Mouse (Mus musculus): ENCODE measurements at regions not wholly inside any gene's neighbourhood (a gene's known extent, or its start where the extent isn't known, plus 50 kb on each side); places are given as distances from the start of the nearest gene placed in this dataset.

DNA sequence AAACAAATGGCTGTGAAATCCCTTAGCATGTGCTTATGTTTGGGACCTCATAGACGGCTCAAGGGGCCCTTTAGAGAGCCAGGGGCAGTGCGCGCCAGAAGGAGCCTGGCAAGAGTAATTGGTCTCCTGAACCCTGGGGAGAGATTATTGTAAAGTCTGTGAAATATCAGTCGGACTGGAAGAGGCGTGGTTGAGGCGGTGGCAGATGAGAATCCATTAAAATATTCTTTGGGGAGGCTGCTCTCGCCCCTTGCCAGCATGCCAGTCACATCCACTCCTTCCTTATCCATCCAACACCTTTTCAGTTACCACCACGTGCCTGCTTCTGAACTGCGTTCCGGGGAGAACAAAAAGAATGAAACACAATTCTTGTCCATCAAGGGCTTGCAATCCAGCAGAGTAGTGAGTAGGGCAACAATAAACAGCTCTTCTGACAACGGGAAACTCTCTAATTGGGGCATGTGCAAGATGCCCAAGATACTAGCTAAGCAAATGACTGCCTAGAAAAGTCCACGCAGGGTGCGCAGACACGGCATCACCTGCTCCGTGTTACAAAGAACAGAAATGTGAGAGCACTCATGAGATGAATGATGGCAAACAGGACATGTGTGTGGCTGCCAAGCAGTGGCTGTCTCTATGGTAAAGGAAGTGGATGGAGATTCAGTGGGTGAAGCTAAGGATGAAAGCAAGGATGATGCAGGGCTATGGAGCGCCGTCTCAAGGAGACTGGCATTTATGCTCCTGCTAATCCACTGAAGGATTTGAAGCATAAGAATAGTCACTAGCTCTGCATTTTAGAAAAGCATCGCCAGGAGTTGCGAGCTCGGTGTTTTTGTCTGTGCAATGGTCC lies 320.6 kb upstream of the Zfp462 start:
- no peak for DNase-seq (ENCODE audit: low spot score)
- Histone ChIP-seq H3K4me3 (ENCODE audit: low read depth, low read length) (no peak overlapping the region), H3K27me3 (ENCODE audit: control insufficient read depth, insufficient read depth, low read length) (no peaks in the 10 kb centered on the region), H3K27ac (ENCODE audit: low read depth, low read length) (no peak overlapping the region), H3K4me2 (ENCODE audit: low read depth, low read length, severe bottlenecking) (no peak overlapping the region), H3K36me3 (ENCODE audit: control insufficient read depth, insufficient read depth, low read length) (no peaks in the 10 kb centered on the region), H3K9ac (ENCODE audit: low read length) (no peak overlapping the region), H3K9me3 (ENCODE audit: control insufficient read depth, low read length) (no peaks in the 10 kb centered on the region; the same call in 1 of the 2 replicates), H3K4me1 (replicated peaks; ENCODE audit: control insufficient read depth, insufficient read depth, low read length) (no peaks in the 10 kb centered on the region)
- ATAC-seq (replicated peaks; ENCODE audit: low FRiP score) = peak; percentile 60
- 64% methylated on average over 20 of the region's 20 CpGs for WGBS

DNA sequence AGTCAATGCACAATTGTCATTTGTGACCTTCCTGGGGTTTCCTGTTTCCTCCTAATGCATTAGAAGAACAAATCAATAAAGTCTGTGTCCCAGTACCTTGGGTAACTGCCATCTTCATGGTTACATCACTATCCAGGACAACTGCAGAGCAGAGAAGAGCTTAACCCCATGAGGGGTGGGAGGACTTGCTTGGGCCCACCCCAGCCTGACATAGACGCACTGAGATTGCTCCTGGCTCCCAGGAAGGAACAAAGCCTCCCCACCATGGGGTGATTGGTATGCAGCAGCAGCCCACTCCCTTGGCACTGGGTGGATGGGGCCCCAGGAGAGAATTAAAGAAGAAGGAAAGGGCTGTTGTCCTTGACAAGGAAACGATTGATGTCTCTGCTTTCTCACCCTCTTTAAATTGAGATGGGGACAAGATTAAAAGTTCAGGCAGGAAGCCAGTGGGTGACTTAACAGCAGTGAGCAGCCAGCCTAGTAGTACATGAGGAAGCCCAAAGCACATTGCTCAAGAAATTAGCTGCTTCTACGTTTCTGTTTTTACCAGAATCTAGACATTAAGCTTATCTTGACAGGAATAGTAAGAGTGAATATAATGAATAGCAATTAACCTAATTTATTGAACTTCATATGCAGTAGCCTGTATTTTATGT lies 307.7 kb upstream of the Zfp462 start:
- no peak for DNase-seq (ENCODE audit: low spot score)
- ATAC-seq (replicated peaks; ENCODE audit: low FRiP score) = no peak

DNA sequence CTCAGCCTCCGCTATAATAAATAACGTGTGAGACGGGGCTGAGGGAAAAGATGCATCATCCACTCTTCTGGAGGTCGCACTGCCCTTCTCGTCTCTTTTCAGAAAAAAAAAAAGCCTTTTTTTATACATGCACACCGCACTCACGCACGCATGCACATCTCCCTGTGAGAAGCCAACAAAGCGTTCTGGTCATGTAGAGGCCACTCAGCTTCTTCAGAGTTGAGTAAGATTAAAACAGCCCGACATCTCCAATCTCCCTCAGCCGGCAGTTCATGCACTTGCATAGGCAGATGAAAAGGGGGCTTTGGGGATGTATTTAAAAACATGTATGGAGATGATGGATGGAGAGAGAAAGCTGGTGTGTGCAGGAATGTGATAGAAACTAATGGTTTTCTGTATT lies 298.8 kb upstream of the Zfp462 start:
- no peak overlapping the region for H3K4me2 ChIP-seq (ENCODE audit: low read depth, low read length, severe bottlenecking)
- H3K27me3 ChIP-seq (ENCODE audit: control insufficient read depth, insufficient read depth, low read length) = no peaks in the 10 kb centered on the region
- H3K9me3 ChIP-seq (ENCODE audit: control insufficient read depth, low read length) = no peaks in the 10 kb centered on the region
- no peak for ATAC-seq (replicated peaks; ENCODE audit: low FRiP score)
- H3K4me1 ChIP-seq (replicated peaks; ENCODE audit: control insufficient read depth, insufficient read depth, low read length) = no peaks in the 10 kb centered on the region
- H3K27ac ChIP-seq (ENCODE audit: low read depth, low read length) = no peak overlapping the region
- no peak overlapping the region for H3K9ac ChIP-seq (ENCODE audit: low read length)
- DNase-seq (ENCODE audit: low spot score) = no peak
- no peaks in the 10 kb centered on the region for H3K36me3 ChIP-seq (ENCODE audit: control insufficient read depth, insufficient read depth, low read length)
- H3K4me3 ChIP-seq (ENCODE audit: low read depth, low read length) = no peak overlapping the region
- 88% methylated on average over 11 of the region's 11 CpGs for WGBS

More for the DNA sequence above, 307.7 kb upstream of the Zfp462 start:
- Histone ChIP-seq H3K4me2 (ENCODE audit: low read depth, low read length, severe bottlenecking) (no peak overlapping the region), H3K9me3 (ENCODE audit: control insufficient read depth, low read length) (no peaks in the 10 kb centered on the region), H3K4me1 (replicated peaks; ENCODE audit: control insufficient read depth, insufficient read depth, low read length) (no peaks in the 10 kb centered on the region), H3K27me3 (ENCODE audit: control insufficient read depth, insufficient read depth, low read length) (no peaks in the 10 kb centered on the region), H3K36me3 (ENCODE audit: control insufficient read depth, insufficient read depth, low read length) (no peaks in the 10 kb centered on the region), H3K4me3 (ENCODE audit: low read depth, low read length) (no peak overlapping the region), H3K27ac (ENCODE audit: low read depth, low read length) (no peak overlapping the region), H3K9ac (ENCODE audit: low read length) (no peak overlapping the region)
- WGBS = 44% methylated on average over 3 of the region's 3 CpGs

- H3K36me3 ChIP-seq (ENCODE audit: control insufficient read depth, insufficient read depth, low read length) = no peaks in the 10 kb centered on the region
- WGBS = 55% methylated on average over 8 of the region's 8 CpGs
- no peak overlapping the region for H3K4me3 ChIP-seq (ENCODE audit: low read depth, low read length)
- no peak overlapping the region for H3K27ac ChIP-seq (ENCODE audit: low read depth, low read length)
- ATAC-seq (replicated peaks; ENCODE audit: low FRiP score) (no peak), DNase-seq (ENCODE audit: low spot score) (no peak)
- H3K4me1 ChIP-seq (replicated peaks; ENCODE audit: control insufficient read depth, insufficient read depth, low read length) = no peaks in the 10 kb centered on the region
- H3K4me2 ChIP-seq (ENCODE audit: low read depth, low read length, severe bottlenecking) = no peak overlapping the region
- no peaks in the 10 kb centered on the region for H3K27me3 ChIP-seq (ENCODE audit: control insufficient read depth, insufficient read depth, low read length)
- no peaks in the 10 kb centered on the region for H3K9me3 ChIP-seq (ENCODE audit: control insufficient read depth, low read length)
- no peak overlapping the region for H3K9ac ChIP-seq (ENCODE audit: low read length)
These were observed 298.4 kb upstream of the Zfp462 start for GRCm38 (mm10) chr4:54646459-54646858.

GRCm38 (mm10) chr4:54648254-54648653 lies 296.6 kb upstream of the Zfp462 start:
- no peak overlapping the region for H3K4me2 ChIP-seq (ENCODE audit: low read depth, low read length, severe bottlenecking)
- H3K27me3 ChIP-seq (ENCODE audit: control insufficient read depth, insufficient read depth, low read length) = no peaks in the 10 kb centered on the region
- ATAC-seq (replicated peaks; ENCODE audit: low FRiP score) (no peak), DNase-seq (ENCODE audit: low spot score) (no peak)
- H3K9me3 ChIP-seq (ENCODE audit: control insufficient read depth, low read length) = no peaks in the 10 kb centered on the region
- 93% methylated on average over 4 of the region's 4 CpGs for WGBS
- no peaks in the 10 kb centered on the region for H3K36me3 ChIP-seq (ENCODE audit: control insufficient read depth, insufficient read depth, low read length)
- H3K4me3 ChIP-seq (ENCODE audit: low read depth, low read length) = no peak overlapping the region
- peaks cover 11% of the 10 kb centered on the region for H3K4me1 ChIP-seq (replicated peaks; ENCODE audit: control insufficient read depth, insufficient read depth, low read length)
- no peak overlapping the region for H3K9ac ChIP-seq (ENCODE audit: low read length)
- no peak overlapping the region for H3K27ac ChIP-seq (ENCODE audit: low read depth, low read length)

- H3K4me2 ChIP-seq (ENCODE audit: low read depth, low read length, severe bottlenecking) = peak overlapping the region; percentile 31; the same call in 1 of the 2 replicates
These were observed 293.2 kb upstream of the Zfp462 start for GRCm38 (mm10) chr4:54651646-54652110.

DNA sequence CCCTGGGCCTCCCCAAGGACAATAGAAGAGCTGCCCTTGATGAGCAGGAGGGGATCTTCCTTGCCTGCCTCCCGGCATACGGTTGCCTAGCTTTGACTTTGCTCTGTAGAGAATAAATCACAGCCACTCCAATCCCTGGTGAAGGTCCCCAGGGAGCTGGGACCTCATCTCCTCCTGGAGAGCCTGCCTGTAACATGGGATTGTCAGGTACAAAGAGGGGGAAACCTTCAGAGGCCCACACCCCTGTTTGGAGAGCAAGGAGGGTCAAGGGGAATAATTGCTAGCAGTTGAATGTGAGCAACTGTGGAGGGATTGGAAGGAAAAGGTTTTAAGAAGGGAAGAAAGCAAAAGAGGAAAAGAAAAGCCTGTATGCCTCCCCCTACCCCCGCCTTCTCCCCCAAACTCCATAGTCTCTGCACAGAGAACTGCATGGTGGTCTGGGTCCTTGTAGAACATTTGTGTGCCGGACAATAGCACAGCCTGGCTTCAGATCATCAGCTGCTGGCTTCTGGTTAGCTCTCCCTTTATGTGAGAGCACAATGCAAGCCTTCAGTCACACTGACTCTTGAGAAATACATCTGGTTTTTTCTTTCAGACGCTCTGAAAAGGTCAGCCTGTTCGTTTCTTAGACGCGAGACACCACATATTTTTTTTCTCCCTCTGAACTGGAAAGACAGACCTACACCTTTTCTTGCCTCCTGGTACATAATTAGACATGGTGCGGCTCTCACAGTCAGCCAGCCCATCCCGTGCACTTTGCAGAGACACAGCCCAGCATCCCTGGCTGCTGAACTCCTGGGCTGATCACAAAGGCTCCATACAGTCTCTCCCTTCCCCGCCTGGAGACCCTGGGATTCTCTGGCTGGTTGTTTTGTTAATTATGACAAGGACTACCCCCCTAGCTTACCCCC lies 292.5 kb upstream of the Zfp462 start:
- peak overlapping the region; percentile 31 for H3K4me2 ChIP-seq (ENCODE audit: low read depth, low read length, severe bottlenecking)
- no peaks in the 10 kb centered on the region for H3K36me3 ChIP-seq (ENCODE audit: control insufficient read depth, insufficient read depth, low read length)
- H3K9me3 ChIP-seq (ENCODE audit: control insufficient read depth, low read length) = no peaks in the 10 kb centered on the region
- DNase-seq (ENCODE audit: low spot score) = peak; percentile 59
- H3K4me3 ChIP-seq (ENCODE audit: low read depth, low read length) = no peak overlapping the region
- H3K4me1 ChIP-seq (replicated peaks; ENCODE audit: control insufficient read depth, insufficient read depth, low read length) = peaks cover 11% of the 10 kb centered on the region
- no peaks in the 10 kb centered on the region for H3K27me3 ChIP-seq (ENCODE audit: control insufficient read depth, insufficient read depth, low read length)
- H3K27ac ChIP-seq (ENCODE audit: low read depth, low read length) = peak overlapping the region; percentile 87
- H3K9ac ChIP-seq (ENCODE audit: low read length) = peak overlapping the region; percentile 28; the same call in 1 of the 2 replicates
- peak; percentile 93 for ATAC-seq (replicated peaks; ENCODE audit: low FRiP score)
- WGBS = 8% methylated on average over 11 of the region's 11 CpGs

More at GRCm38 (mm10) chr4:54651646-54652110, 293.2 kb upstream of the Zfp462 start:
- Histone ChIP-seq H3K9ac (ENCODE audit: low read length) (no peak overlapping the region; the same call in 1 of the 2 replicates), H3K27ac (ENCODE audit: low read depth, low read length) (peak overlapping the region; percentile 87), H3K4me1 (replicated peaks; ENCODE audit: control insufficient read depth, insufficient read depth, low read length) (peaks cover 11% of the 10 kb centered on the region), H3K36me3 (ENCODE audit: control insufficient read depth, insufficient read depth, low read length) (no peaks in the 10 kb centered on the region), H3K9me3 (ENCODE audit: control insufficient read depth, low read length) (no peaks in the 10 kb centered on the region), H3K4me3 (ENCODE audit: low read depth, low read length) (no peak overlapping the region), H3K27me3 (ENCODE audit: control insufficient read depth, insufficient read depth, low read length) (no peaks in the 10 kb centered on the region)
- DNase-seq (ENCODE audit: low spot score) = no peak
- ATAC-seq (replicated peaks; ENCODE audit: low FRiP score) = no peak

- Histone ChIP-seq H3K4me1 (replicated peaks; ENCODE audit: control insufficient read depth, insufficient read depth, low read length) (peaks cover 11% of the 10 kb centered on the region), H3K9me3 (ENCODE audit: control insufficient read depth, low read length) (no peaks in the 10 kb centered on the region), H3K27ac (ENCODE audit: low read depth, low read length) (peak overlapping the region; percentile 87), H3K9ac (ENCODE audit: low read length) (peak overlapping the region; percentile 27; the same call in 1 of the 2 replicates), H3K27me3 (ENCODE audit: control insufficient read depth, insufficient read depth, low read length) (no peaks in the 10 kb centered on the region), H3K4me2 (ENCODE audit: low read depth, low read length, severe bottlenecking) (no peak overlapping the region), H3K4me3 (ENCODE audit: low read depth, low read length) (no peak overlapping the region), H3K36me3 (ENCODE audit: control insufficient read depth, insufficient read depth, low read length) (no peaks in the 10 kb centered on the region)
- 37% methylated on average over 10 of the region's 10 CpGs for WGBS
- no peak for ATAC-seq (replicated peaks; ENCODE audit: low FRiP score)
- DNase-seq (ENCODE audit: low spot score) = no peak
These were observed 291.6 kb upstream of the Zfp462 start for GRCm38 (mm10) chr4:54653097-54653776.
